Mouse (Mus musculus): Measurements from ENCODE around the gene Polr2l. TPM values are rescaled to one million over a fixed set of nuclear protein-coding genes. Genes with fewer than 3 reads are reported as not detected.

Gene Polr2l
- polyA plus RNA-seq, 1 experiment from 2014 or later = 88.2 TPM

DNA sequence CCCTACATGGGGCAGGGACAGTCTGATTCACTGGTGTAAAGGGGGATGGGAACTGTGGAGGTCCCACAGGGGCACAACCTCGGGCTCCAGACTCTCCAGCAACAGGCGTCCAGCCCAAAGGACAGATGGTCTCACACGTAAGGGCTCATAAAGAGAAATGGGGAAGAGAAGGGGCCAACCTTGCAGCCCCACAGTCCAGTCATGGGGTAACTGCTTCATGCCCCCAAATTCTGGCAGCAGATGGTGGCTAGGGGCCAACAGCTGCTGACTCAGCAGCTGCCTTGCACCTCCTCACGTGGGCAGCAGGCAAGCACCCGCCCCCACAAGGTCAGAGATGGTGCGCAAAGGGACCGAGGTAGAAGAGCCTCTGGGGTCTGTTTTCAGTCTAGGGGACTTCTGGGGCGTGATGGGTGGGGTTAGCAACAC lies 42.7 kb downstream of the Polr2l start:
- ATAC-seq = no peak
- H3K4me1 ChIP-seq (replicated peaks) = peaks cover 73% of the 10 kb centered on the region
- WGBS = 93% methylated on average over 8 of the region's 8 CpGs
- no peaks in the 10 kb centered on the region for H3K27me3 ChIP-seq
- H3K9me3 ChIP-seq = no peaks in the 10 kb centered on the region
- no peak overlapping the region for H3K4me3 ChIP-seq (replicated peaks)
- H3K4me2 ChIP-seq (replicated peaks) = no peak overlapping the region
- H3K36me3 ChIP-seq = peaks cover 41% of the 10 kb centered on the region
- 0 out of 2 replicates have a peak overlapping the region, but pooled peaks have one; percentile 83 for H3K9ac ChIP-seq (replicated peaks)
- no peak overlapping the region for H3K27ac ChIP-seq

DNA sequence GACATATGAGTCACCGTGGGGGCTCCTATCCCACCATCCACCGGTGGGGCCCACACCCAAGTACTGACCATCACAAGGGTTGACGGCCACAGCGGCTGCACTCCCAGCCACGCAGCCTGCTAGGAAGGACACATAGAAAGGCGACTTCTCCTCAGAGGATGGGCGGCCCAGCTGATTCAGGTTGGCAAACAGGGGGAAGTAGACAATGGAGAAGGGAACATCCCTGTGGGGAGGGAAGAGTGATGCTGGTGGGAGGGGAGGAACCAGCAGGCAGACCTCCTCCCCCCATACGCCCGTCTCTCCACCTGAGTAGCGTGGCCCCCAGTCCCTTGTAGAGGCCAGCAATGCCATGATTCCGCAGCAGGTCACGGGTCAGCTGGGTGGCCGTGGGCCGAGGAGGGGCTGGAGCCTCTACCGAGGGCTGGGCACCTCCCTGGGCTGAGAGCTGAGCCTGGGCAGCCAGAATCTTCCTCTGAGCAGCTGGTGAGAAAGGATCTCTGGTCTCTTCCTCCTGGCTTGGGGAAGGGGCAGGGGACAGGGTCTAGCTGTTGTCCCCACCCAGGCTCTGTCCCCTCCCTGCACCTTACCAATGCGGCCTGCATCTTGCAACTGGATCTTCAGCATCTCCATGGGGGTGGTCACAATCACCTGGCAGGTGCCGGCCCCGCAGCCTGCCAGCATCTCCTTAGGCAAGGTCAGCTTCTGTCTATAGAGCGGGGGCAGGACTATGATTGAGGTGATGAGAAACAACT lies 43.3 kb downstream of the Polr2l start:
- H3K9me3 ChIP-seq = no peaks in the 10 kb centered on the region
- no peak overlapping the region for H3K9ac ChIP-seq (replicated peaks)
- peaks cover 47% of the 10 kb centered on the region for H3K36me3 ChIP-seq
- ATAC-seq = no peak
- no peak overlapping the region for H3K4me2 ChIP-seq (replicated peaks)
- H3K27ac ChIP-seq = no peak overlapping the region
- H3K4me3 ChIP-seq (replicated peaks) = no peak overlapping the region
- peaks cover 68% of the 10 kb centered on the region for H3K4me1 ChIP-seq (replicated peaks)
- WGBS = 94% methylated on average over 19 of the region's 19 CpGs
- no peaks in the 10 kb centered on the region for H3K27me3 ChIP-seq

DNA sequence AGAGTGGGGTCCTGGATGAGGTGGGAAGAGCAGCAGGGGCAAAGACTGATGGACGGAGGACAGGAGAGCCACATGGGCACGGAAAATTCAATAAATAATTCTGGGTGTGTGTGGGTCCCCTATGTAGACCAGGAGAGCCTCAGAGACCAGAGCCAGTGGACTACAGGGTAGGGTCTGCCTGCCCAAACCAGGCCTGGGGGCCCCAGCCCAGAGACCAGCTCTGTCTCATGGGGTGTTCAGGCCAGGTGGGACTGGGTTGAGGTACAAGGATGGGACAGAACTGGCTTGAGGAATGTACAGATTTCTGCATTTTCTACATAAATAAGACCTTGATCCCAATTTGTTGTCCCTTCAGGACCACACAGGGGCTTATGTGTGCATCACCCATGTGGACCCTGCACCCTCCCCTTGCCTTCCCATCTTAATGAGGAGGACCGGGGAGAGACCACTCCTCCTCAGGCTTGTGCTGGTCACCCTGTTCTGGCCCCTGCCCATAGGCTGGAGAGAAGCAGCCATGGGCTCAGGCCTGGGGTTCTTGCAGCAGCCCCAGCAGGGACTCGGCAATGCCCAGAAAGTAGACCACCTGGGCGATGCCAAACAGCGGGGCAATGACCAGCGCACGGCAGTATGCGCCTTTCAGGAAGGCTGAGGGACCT lies 44.2 kb downstream of the Polr2l start:
- H3K27me3 ChIP-seq = no peaks in the 10 kb centered on the region
- H3K4me1 ChIP-seq (replicated peaks) = peaks cover 59% of the 10 kb centered on the region
- H3K4me2 ChIP-seq (replicated peaks) = peak overlapping the region; percentile 83; the same call in 1 of the 2 replicates
- H3K9ac ChIP-seq (replicated peaks) = no peak overlapping the region
- peaks cover 54% of the 10 kb centered on the region for H3K36me3 ChIP-seq
- WGBS = 96% methylated on average over 9 of the region's 9 CpGs
- H3K4me3 ChIP-seq (replicated peaks) = no peak overlapping the region
- no peak overlapping the region for H3K27ac ChIP-seq
- H3K9me3 ChIP-seq = no peaks in the 10 kb centered on the region
- no peak for ATAC-seq

DNA sequence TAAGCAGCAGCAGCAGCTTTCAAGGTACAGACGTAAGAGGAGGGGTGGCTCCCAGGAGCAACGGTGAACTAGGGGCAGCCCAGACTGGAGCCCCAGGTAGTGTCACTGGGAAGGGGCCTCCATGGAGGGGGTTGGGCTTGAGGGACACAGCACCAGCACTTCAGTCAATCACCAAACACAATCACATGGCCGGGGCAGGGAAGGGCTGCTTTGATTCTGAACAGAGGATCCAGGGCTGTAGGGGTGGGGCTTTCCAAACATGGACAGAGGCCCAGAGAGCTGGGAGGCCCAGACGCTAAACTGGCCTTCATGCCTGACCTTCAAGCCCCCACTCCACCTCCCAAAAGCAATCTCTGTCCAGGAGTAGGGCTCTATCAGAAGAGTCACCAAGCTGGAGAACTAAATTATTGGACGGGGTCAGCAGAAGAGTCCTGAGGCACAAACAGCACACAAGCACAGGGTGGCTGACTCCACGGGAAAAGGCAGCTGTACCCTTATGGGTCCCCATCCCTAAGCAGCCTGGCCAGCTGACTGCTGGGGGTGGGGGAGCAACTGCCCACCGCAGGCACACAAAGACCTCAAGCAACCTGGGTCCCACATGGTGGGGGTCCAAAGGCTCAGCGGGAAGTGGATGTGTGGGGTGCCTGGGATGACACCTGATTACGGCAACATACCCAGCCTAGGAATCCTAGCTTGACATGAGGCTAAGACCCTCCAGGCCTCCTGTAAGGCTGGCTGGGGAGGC lies 44.9 kb downstream of the Polr2l start:
- Histone ChIP-seq H3K4me1 (replicated peaks) (peaks cover 52% of the 10 kb centered on the region), H3K4me2 (replicated peaks) (peak overlapping the region; percentile 83), H3K27ac (peak overlapping the region; percentile 74; the same call in 1 of the 2 replicates), H3K27me3 (no peaks in the 10 kb centered on the region), H3K9ac (replicated peaks) (peak overlapping the region; percentile 83), H3K4me3 (replicated peaks) (peak overlapping the region; percentile 57), H3K9me3 (no peaks in the 10 kb centered on the region), H3K36me3 (peaks cover 54% of the 10 kb centered on the region)
- ATAC-seq = peak; percentile 19
- 57% methylated on average over 9 of the region's 9 CpGs for WGBS

DNA sequence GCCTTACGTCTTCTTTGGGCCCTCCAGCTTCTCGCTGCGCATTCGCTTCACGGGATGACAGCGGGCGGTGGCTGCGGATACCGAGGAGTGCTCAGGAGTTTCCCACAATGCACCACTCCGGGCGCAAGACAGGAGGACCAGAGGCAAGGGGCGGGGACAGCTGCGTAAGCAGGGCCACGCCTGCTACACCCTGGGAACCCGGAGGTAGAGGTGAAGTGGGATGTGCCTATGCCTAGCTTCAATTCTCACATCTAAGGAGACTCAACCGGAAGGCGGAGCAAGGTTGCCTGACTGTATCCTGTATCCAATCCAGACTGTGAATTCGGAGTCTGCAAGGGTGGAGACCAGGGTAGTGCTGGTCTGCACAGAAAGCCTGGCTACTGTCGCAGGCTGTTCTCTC lies 45.6 kb downstream of the Polr2l start, which contains the start of gene Cend1:
Cend1 (minus strand) TSS at position 182 of the 400 bp plus-strand sequence.
- peak within 1 kb of the TSS; percentile 83 for H3K4me2 ChIP-seq (replicated peaks)
- peaks cover 54% of the 10 kb centered on the region for H3K36me3 ChIP-seq
- peak within 1 kb of the TSS; percentile 74 for H3K27ac ChIP-seq
- WGBS = 1% methylated on average over 19 of the region's 19 CpGs
- H3K9me3 ChIP-seq = no peaks in the 10 kb centered on the region
- H3K27me3 ChIP-seq = no peaks in the 10 kb centered on the region
- ATAC-seq = peak; percentile 79
- peak within 1 kb of the TSS; percentile 57 for H3K4me3 ChIP-seq (replicated peaks)
- H3K9ac ChIP-seq (replicated peaks) = peak within 1 kb of the TSS; percentile 83
- peaks cover 45% of the 10 kb centered on the region for H3K4me1 ChIP-seq (replicated peaks)

- Histone ChIP-seq H3K4me1 (replicated peaks) (peaks cover 39% of the 10 kb centered on the region), H3K27me3 (no peaks in the 10 kb centered on the region), H3K4me3 (replicated peaks) (peak overlapping the region; percentile 57), H3K9ac (replicated peaks) (peak overlapping the region; percentile 83), H3K36me3 (peaks cover 54% of the 10 kb centered on the region), H3K9me3 (no peaks in the 10 kb centered on the region), H3K27ac (peak overlapping the region; percentile 74), H3K4me2 (replicated peaks) (peak overlapping the region; percentile 83)
- ATAC-seq = no peak
- 53% methylated on average over 5 of the region's 5 CpGs for WGBS
Measured at GRCm38 (mm10) chr7:141428701-141429100, 46.2 kb downstream of the Polr2l start.

GRCm38 (mm10) chr7:141426948-141427730 lies 47.8 kb downstream of the Polr2l start:
- H3K27ac ChIP-seq = no peak overlapping the region
- no peak for ATAC-seq
- H3K9ac ChIP-seq (replicated peaks) = no peak overlapping the region
- WGBS = 87% methylated on average over 12 of the region's 12 CpGs
- no peak overlapping the region for H3K4me2 ChIP-seq (replicated peaks)
- no peaks in the 10 kb centered on the region for H3K27me3 ChIP-seq
- no peaks in the 10 kb centered on the region for H3K9me3 ChIP-seq
- peaks cover 38% of the 10 kb centered on the region for H3K36me3 ChIP-seq
- no peak overlapping the region for H3K4me3 ChIP-seq (replicated peaks)
- peaks cover 23% of the 10 kb centered on the region for H3K4me1 ChIP-seq (replicated peaks)

GRCm38 (mm10) chr7:141423811-141424210 lies 51.1 kb downstream of the Polr2l start:
- Histone ChIP-seq H3K36me3 (peaks cover 17% of the 10 kb centered on the region; the same call in 1 of the 2 replicates), H3K4me3 (replicated peaks) (no peak overlapping the region), H3K4me2 (replicated peaks) (no peak overlapping the region), H3K9me3 (no peaks in the 10 kb centered on the region), H3K27me3 (0 out of 2 replicates have a peak, but pooled peaks cover 2% of the 10 kb centered on the region), H3K9ac (replicated peaks) (no peak overlapping the region), H3K27ac (no peak overlapping the region), H3K4me1 (replicated peaks) (peaks cover 7% of the 10 kb centered on the region)
- ATAC-seq = no peak
- WGBS = 74% methylated on average over 4 of the region's 4 CpGs

Other genes with a start within 250 kb of the Polr2l start
- 86.9 and 95.0 TPM in 2 replicates for gene Phrf1, start 246.3 kb downstream of the Polr2l start, polyA plus RNA-seq (2015; fragmentation: Nextera tagmentation; extraction: Ambion mirVana)
- gene Irf7, start 208.7 kb downstream of the Polr2l start, polyA plus RNA-seq (2015; fragmentation: Nextera tagmentation; extraction: Ambion mirVana) = 0.98 and 1.4 TPM in 2 replicates
- not detected in 2 replicates for gene Cdhr5, start 198.3 kb downstream of the Polr2l start, polyA plus RNA-seq (2015; fragmentation: Nextera tagmentation; extraction: Ambion mirVana)
- gene Sct, start 196.0 kb downstream of the Polr2l start, polyA plus RNA-seq (2015; fragmentation: Nextera tagmentation; extraction: Ambion mirVana) = 1.0 TPM in 2 replicates
- 0.43 and 0.68 TPM in 2 replicates for gene Drd4, start 183.1 kb downstream of the Polr2l start, polyA plus RNA-seq (2015; fragmentation: Nextera tagmentation; extraction: Ambion mirVana)
- 140 and 148 TPM in 2 replicates for gene Deaf1, start 147.4 kb downstream of the Polr2l start, polyA plus RNA-seq (2015; fragmentation: Nextera tagmentation; extraction: Ambion mirVana)
- gene Tmem80, start 147.4 kb downstream of the Polr2l start, polyA plus RNA-seq (2015; fragmentation: Nextera tagmentation; extraction: Ambion mirVana) = 76.6 and 77.3 TPM in 2 replicates
- 0.23 and 0.31 TPM in 2 replicates for gene Eps8l2, start 136.3 kb downstream of the Polr2l start, polyA plus RNA-seq (2015; fragmentation: Nextera tagmentation; extraction: Ambion mirVana)
- gene Taldo1, start 82.9 kb downstream of the Polr2l start, polyA plus RNA-seq (2015; fragmentation: Nextera tagmentation; extraction: Ambion mirVana) = 337 and 346 TPM in 2 replicates
- gene Gatd1, start 61.0 kb downstream of the Polr2l start, polyA plus RNA-seq (2015; fragmentation: Nextera tagmentation; extraction: Ambion mirVana) = 55.1 and 63.8 TPM in 2 replicates
- 43.6 and 44.0 TPM in 2 replicates for gene Cend1, start 45.6 kb downstream of the Polr2l start, polyA plus RNA-seq (2015; fragmentation: Nextera tagmentation; extraction: Ambion mirVana)
- 71.3 and 72.1 TPM in 2 replicates for gene Slc25a22, start 37.2 kb downstream of the Polr2l start, polyA plus RNA-seq (2015; fragmentation: Nextera tagmentation; extraction: Ambion mirVana)
- gene Pidd1, start 31.1 kb downstream of the Polr2l start, polyA plus RNA-seq (2015; fragmentation: Nextera tagmentation; extraction: Ambion mirVana) = 6.3 and 7.1 TPM in 2 replicates
- 787 and 794 TPM in 2 replicates for gene Rplp2, start 27.8 kb downstream of the Polr2l start, polyA plus RNA-seq (2015; fragmentation: Nextera tagmentation; extraction: Ambion mirVana)
- 16.2 and 19.2 TPM in 2 replicates for gene Pnpla2, start 19.9 kb downstream of the Polr2l start, polyA plus RNA-seq (2015; fragmentation: Nextera tagmentation; extraction: Ambion mirVana)
- 6.8 TPM in 2 replicates for gene Cracr2b, start 14.0 kb downstream of the Polr2l start, polyA plus RNA-seq (2015; fragmentation: Nextera tagmentation; extraction: Ambion mirVana)
- gene Cd151, start 7.7 kb downstream of the Polr2l start, polyA plus RNA-seq (2015; fragmentation: Nextera tagmentation; extraction: Ambion mirVana) = 15.4 and 19.9 TPM in 2 replicates
- 22.5 and 23.6 TPM in 2 replicates for gene Tspan4, start 108 bp upstream of the Polr2l start, polyA plus RNA-seq (2015; fragmentation: Nextera tagmentation; extraction: Ambion mirVana)
- 31.7 and 35.5 TPM in 2 replicates for gene Chid1, start 64.7 kb upstream of the Polr2l start, polyA plus RNA-seq (2015; fragmentation: Nextera tagmentation; extraction: Ambion mirVana)
- gene Ap2a2, start 87.0 kb upstream of the Polr2l start, polyA plus RNA-seq (2015; fragmentation: Nextera tagmentation; extraction: Ambion mirVana) = 103 and 107 TPM in 2 replicates
- 0.26 and 0.27 TPM in 2 replicates for gene Muc6, start 180.2 kb upstream of the Polr2l start, polyA plus RNA-seq (2015; fragmentation: Nextera tagmentation; extraction: Ambion mirVana)
- gene Muc2, start 215.2 kb upstream of the Polr2l start, polyA plus RNA-seq (2015; fragmentation: Nextera tagmentation; extraction: Ambion mirVana) = 0.09 and 0.27 TPM in 2 replicates

All from midbrain, embryonic 13.5 days (tissue).